Mouse (Mus musculus) liver, embryonic 12.5 days (tissue): ENCODE data around the gene Epsti1. TPM values are rescaled to one million over a fixed set of nuclear protein-coding genes. Genes with fewer than 3 reads are reported as not detected.

ENCODE experiments used
- ATAC-seq: fragments of 200-750 bp; cut with Nextera tagmentation; 2 replicates; pipeline ENCODE4 v1.8.0; 2017; ENCODE audit warnings: moderate number of reproducible peaks, mild to moderate bottlenecking, moderate library complexity
- H3K27ac ChIP-seq: fragments of 300-500 bp; sonication (generic); 2 replicates; pipeline ENCODE4 v1.5.1; 2016; ENCODE audit warnings: mild to moderate bottlenecking
- H3K27me3 ChIP-seq: fragments of 300-500 bp; sonication (generic); replicated peaks from 2 replicates; pipeline ENCODE4 v1.6.1; 2016; ENCODE audit warnings: mild to moderate bottlenecking, moderate library complexity
- H3K36me3 ChIP-seq: fragments of 300-500 bp; sonication (generic); 2 replicates; pipeline ENCODE4 v1.6.1; 2016; ENCODE audit warnings: mild to moderate bottlenecking, moderate library complexity
- H3K4me1 ChIP-seq: fragments of 300-500 bp; sonication (generic); 2 replicates; pipeline ENCODE4 v1.6.1; 2016
- H3K4me2 ChIP-seq: fragments of 300-500 bp; sonication (generic); 2 replicates; pipeline ENCODE4 v1.6.1; 2016; ENCODE audit warnings: mild to moderate bottlenecking, moderate library complexity
- H3K4me3 ChIP-seq: fragments of 300-500 bp; sonication (generic); 2 replicates; pipeline ENCODE4 v1.5.1; 2016; ENCODE audit warnings: mild to moderate bottlenecking, moderate library complexity
- H3K9ac ChIP-seq: fragments of 300-500 bp; sonication (generic); 2 replicates; pipeline ENCODE4 v1.6.1; 2016; ENCODE audit warnings: mild to moderate bottlenecking, moderate library complexity
- H3K9me3 ChIP-seq: fragments of 300-500 bp; sonication (generic); replicated peaks from 2 replicates; pipeline ENCODE4 v1.6.1; 2016; ENCODE audit warnings: mild to moderate bottlenecking, moderate library complexity
- WGBS: fragments of 180-500 bp; shearing (Covaris S2); methylation state at CpG from one replicate; pipeline ENCODE4 v1.1.7; 2016; ENCODE audit not compliant: insufficient replicate concordance; 5-methylcytosine and 5-hydroxymethylcytosine counted together
- polyA plus RNA-seq: library from polyadenylated mRNA; unstranded; fragments of >200 nt; fragmentation: Nextera tagmentation; extraction: Ambion mirVana; gene quantifications from 2 replicates; pipeline ENCODE4 v1.2.1, GENCODE M21; 2016

Gene Epsti1
- polyA plus RNA-seq, 1 experiment from 2014 or later: 1.2 TPM

DNA sequence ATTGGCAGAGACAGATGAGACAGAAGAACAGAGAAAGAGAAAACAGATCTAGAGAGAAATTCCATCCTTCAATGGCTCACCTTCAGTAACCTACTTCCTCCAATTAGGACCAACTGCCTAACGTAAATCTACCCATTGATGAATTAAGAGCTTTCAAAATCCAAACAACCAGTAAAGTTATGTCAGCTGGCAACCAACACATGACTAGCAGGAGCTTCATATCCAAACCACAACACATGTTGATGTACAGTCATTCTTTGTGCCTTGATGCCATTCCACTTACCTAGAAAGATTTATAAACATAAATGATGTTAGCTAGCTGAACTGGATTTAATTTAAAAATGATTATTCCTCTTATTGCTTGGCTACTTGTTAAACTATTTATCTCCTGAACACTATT, 22.0 kb upstream of the Epsti1 start:
- no peaks in the 10 kb centered on the region for H3K9me3 ChIP-seq
- H3K36me3 ChIP-seq: no peaks in the 10 kb centered on the region
- H3K4me3 ChIP-seq: no peak overlapping the region
- H3K9ac ChIP-seq: no peak overlapping the region
- H3K27ac ChIP-seq: no peak overlapping the region
- ATAC-seq: no peak
- WGBS: 78% methylated on average over 1 of the region's 1 CpGs
- no peaks in the 10 kb centered on the region for H3K4me1 ChIP-seq
- no peaks in the 10 kb centered on the region for H3K27me3 ChIP-seq
- H3K4me2 ChIP-seq: no peak overlapping the region

DNA sequence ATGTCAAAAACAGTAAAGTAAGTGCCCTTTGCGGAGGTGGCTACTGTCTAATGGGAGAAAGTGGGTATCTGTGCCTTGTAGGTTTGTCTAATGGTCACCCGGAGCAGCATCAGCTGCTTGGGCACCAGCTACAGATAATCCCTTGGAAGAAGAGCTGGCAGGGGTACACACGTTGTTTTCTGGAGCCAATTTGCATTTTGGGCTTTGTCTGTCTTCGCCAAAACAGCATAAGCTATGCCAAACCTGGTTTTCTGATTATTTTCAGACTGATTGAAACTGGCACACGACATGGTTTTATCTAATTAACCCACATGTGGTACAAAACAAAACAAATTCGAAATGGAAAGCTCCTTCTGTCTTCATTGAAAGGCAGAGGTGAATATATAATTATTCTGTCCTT, 21.4 kb upstream of the Epsti1 start:
- no peak overlapping the region for H3K4me2 ChIP-seq
- WGBS: 66% methylated on average over 6 of the region's 6 CpGs

DNA sequence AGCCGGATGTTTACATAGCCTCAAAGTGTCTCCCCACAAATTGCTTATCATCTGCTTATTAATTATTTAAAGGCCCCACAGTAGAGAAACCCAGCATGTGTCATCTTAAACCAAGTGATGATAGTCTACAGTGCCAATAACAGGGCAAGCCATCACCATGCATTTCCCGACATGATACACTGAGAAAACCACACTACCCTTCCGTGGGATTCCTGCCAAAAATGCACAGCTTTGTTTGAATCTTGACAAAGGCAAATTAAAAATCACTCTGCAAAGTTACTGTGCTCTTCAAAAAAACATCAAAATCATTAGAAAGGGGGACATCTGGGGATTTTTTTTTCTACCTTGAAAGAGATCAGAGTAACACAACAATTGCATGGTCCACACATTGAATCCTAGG, 17.7 kb upstream of the Epsti1 start:
- H3K9ac ChIP-seq: no peak overlapping the region
- H3K9me3 ChIP-seq: 0 out of 2 replicates have a peak, but pooled peaks cover 6% of the 10 kb centered on the region
- no peak overlapping the region for H3K4me3 ChIP-seq
- no peak for ATAC-seq
- H3K4me1 ChIP-seq: no peaks in the 10 kb centered on the region
- H3K27me3 ChIP-seq: no peaks in the 10 kb centered on the region
- H3K36me3 ChIP-seq: no peaks in the 10 kb centered on the region
- H3K27ac ChIP-seq: no peak overlapping the region
- 70% methylated on average over 3 of the region's 3 CpGs for WGBS
- H3K4me2 ChIP-seq: no peak overlapping the region

More for the DNA sequence above, 21.4 kb upstream of the Epsti1 start:
- H3K27ac ChIP-seq: no peak overlapping the region
- no peaks in the 10 kb centered on the region for H3K4me1 ChIP-seq
- no peaks in the 10 kb centered on the region for H3K36me3 ChIP-seq
- no peak for ATAC-seq
- H3K9me3 ChIP-seq: no peaks in the 10 kb centered on the region
- H3K9ac ChIP-seq: no peak overlapping the region
- H3K27me3 ChIP-seq: no peaks in the 10 kb centered on the region
- no peak overlapping the region for H3K4me3 ChIP-seq

DNA sequence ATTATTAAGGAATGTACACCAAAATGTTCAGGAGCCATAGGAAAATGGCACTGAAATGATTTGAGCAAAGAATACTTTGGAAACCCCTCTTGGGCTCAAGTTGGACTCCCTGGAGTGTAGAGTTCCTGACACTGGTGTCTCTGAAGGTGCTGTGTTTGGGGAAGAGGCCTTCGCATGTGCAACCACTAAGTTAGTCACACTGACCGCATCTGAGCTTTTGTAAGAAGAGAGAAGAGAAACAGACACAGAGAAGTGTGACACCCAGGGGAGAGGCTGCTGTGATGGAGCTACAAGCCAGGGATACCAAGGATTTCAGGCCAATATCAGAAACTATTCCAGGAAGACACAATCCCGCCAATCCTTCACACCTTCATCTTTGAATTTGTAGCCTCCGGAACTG, 17.1 kb upstream of the Epsti1 start:
- no peaks in the 10 kb centered on the region for H3K4me1 ChIP-seq
- H3K4me2 ChIP-seq: no peak overlapping the region
- H3K4me3 ChIP-seq: no peak overlapping the region
- 0 out of 2 replicates have a peak, but pooled peaks cover 6% of the 10 kb centered on the region for H3K9me3 ChIP-seq
- 70% methylated on average over 4 of the region's 4 CpGs for WGBS
- H3K27ac ChIP-seq: no peak overlapping the region
- ATAC-seq: no peak
- H3K9ac ChIP-seq: no peak overlapping the region
- H3K27me3 ChIP-seq: no peaks in the 10 kb centered on the region
- no peaks in the 10 kb centered on the region for H3K36me3 ChIP-seq

DNA sequence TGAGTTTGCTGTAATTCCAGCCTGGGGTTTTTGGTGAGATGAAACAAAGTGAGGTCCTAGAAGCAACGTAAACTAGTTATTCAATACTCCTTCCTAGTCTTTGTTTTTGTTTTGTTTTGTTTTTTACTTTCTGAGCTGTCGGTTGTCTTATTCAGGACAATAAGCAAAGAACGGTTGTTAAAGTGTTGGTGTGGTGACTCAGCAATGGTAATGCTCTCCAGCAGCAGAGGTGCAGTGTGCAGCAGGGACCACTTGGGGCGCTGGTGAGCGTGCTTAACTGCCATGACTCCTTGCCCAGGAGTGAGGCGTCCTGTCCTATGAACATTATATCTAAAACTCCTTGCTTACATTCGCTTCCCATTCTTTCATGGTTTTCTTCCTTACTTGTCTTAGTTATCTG, 14.1 kb upstream of the Epsti1 start:
- Histone ChIP-seq H3K36me3 (no peaks in the 10 kb centered on the region), H3K27ac (no peak overlapping the region), H3K9me3 (0 out of 2 replicates have a peak, but pooled peaks cover 6% of the 10 kb centered on the region), H3K4me1 (no peaks in the 10 kb centered on the region), H3K4me2 (no peak overlapping the region), H3K27me3 (no peaks in the 10 kb centered on the region), H3K9ac (no peak overlapping the region), H3K4me3 (no peak overlapping the region)
- 68% methylated on average over 7 of the region's 7 CpGs for WGBS
- ATAC-seq: no peak

DNA sequence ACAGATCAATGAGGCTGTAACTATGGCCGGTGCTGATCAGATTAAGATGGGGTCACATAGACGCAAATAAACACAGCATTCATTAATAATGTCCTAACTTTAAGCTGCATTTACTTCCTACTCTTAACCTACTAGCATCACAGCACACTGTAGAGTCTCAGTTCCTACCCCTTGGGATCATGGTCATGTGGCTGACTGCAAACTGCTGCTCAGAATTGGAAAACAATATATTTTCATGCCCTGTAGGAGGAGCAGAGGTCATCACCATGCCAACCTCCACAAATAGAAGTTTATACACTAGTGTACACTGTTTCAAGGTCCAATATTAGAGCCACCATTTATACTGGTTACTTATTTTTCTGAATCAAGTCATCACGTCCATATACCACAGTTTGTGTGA, 8.1 kb upstream of the Epsti1 start:
- Histone ChIP-seq H3K36me3 (no peaks in the 10 kb centered on the region), H3K4me3 (no peak overlapping the region), H3K9me3 (no peaks in the 10 kb centered on the region), H3K4me1 (no peaks in the 10 kb centered on the region), H3K27ac (no peak overlapping the region), H3K27me3 (no peaks in the 10 kb centered on the region), H3K9ac (no peak overlapping the region), H3K4me2 (no peak overlapping the region)
- WGBS: 70% methylated on average over 3 of the region's 3 CpGs
- ATAC-seq: no peak

DNA sequence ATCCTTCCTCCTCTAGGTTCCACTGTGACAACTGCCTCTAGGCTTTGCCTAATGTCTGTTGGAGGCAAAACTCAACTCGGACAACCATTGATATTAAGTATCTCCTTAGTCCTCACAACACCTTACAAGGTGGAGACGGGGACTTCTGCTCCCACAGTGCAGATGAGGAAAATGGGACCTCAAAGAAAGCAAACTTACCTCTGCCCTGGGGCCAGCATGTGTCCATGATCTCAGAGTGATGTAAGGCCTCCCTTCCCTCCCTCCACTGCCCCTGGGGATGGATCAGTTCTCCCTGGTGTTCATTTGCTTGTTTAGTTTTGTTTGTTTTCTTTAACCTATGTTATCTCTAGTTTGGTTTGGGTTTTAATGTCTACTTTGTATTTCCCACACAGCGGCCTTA, 1.5 kb upstream of the Epsti1 start:
- Histone ChIP-seq H3K9ac (no peak overlapping the region), H3K4me2 (no peak overlapping the region), H3K36me3 (no peaks in the 10 kb centered on the region), H3K27ac (no peak overlapping the region), H3K9me3 (no peaks in the 10 kb centered on the region), H3K4me3 (no peak overlapping the region), H3K4me1 (no peaks in the 10 kb centered on the region), H3K27me3 (no peaks in the 10 kb centered on the region)
- 73% methylated on average over 3 of the region's 3 CpGs for WGBS
- ATAC-seq: no peak

DNA sequence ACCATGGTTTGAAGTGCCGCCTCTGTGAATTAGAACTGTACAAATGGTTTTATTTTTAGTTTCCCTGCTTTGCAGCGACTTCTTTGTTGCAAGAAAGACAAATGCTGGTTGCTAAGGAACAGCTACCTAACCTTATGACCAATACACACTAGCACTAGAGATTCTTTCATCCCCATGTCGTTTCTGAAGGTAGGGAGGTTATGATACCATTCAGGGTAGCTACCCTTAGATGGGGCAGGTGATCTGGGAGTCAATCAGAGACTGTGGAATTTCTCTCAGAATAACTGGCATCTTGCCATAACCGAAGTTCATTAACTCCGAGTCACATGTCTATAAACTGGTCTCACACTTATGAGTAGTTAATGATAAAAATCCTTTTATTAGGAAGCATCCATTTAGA, 1.4 kb downstream of the Epsti1 start:
- Histone ChIP-seq H3K9me3 (no peaks in the 10 kb centered on the region), H3K27me3 (no peaks in the 10 kb centered on the region), H3K4me2 (no peak overlapping the region), H3K36me3 (no peaks in the 10 kb centered on the region), H3K9ac (no peak overlapping the region), H3K27ac (no peak overlapping the region), H3K4me3 (no peak overlapping the region), H3K4me1 (no peaks in the 10 kb centered on the region)
- no peak for ATAC-seq
- 65% methylated on average over 5 of the region's 5 CpGs for WGBS

DNA sequence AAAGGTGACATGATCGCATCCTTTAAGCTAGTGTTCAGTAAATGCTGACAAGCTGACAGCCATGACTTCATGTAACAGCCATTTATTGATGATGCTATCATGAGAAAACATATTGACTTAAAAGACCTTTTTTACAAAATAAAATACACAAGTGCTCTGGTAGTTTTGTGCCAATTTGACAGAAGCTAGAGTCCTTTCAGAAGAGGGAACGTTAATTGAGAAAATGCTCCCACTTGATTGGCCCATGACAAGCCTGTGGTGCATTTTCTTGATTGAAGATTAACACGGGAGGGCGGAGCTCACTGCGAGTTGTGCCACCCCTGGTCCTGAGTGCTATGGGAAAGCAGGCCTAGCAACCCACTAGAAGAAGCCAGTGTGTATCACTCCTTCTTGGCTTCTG, 2.5 kb downstream of the Epsti1 start:
- Histone ChIP-seq H3K4me2 (no peak overlapping the region), H3K4me3 (no peak overlapping the region), H3K4me1 (no peaks in the 10 kb centered on the region), H3K27ac (no peak overlapping the region), H3K36me3 (no peaks in the 10 kb centered on the region), H3K9me3 (no peaks in the 10 kb centered on the region), H3K27me3 (no peaks in the 10 kb centered on the region), H3K9ac (no peak overlapping the region)
- 68% methylated on average over 5 of the region's 5 CpGs for WGBS
- no peak for ATAC-seq

DNA sequence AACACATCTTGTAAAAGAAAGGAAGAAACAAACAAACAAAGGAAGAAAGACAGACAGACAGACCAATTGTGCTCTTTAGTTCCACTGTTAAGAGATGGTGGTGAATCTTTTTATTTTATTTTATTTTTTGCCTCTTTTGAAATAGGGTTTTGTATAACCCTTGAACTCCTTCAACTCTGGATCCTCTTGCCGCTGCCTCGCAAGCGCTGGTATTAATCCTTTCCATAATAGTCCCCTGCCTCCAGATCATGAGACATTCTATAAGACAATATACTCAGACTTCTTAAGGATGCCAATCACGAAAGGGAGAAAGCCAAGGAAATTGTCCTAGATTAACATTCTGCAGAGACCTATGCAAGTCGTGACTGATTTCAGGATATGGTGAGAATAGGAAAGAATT, 11.7 kb downstream of the Epsti1 start:
- whole genome bisulfite sequencing: 77% methylated on average over 5 of the region's 5 CpGs
- no peak overlapping the region for H3K4me3 ChIP-seq
- H3K9ac ChIP-seq: no peak overlapping the region
- no peak overlapping the region for H3K27ac ChIP-seq
- no peak for ATAC-seq
- H3K4me1 ChIP-seq: no peaks in the 10 kb centered on the region
- H3K4me2 ChIP-seq: no peak overlapping the region
- H3K27me3 ChIP-seq: no peaks in the 10 kb centered on the region
- H3K36me3 ChIP-seq: no peaks in the 10 kb centered on the region
- H3K9me3 ChIP-seq: no peaks in the 10 kb centered on the region

DNA sequence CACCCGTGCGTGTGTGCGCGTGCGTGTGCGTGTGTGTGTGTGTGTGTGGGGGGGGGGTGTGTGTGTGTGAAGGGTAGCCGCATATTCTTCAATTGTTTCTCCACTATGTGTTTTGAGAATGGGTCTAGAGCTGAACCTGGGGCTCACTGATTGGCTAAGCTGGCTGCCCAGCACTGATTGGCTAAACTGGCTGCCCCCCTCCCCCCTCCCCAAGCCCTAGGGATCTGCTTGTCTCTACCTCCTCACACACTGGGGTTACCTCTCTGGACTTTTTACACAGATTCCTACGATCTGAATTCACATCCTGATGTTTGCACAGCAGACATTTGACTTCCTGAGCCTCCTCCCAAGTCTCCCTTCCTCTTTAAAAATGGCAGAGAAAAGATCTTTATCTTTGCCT, 17.6 kb downstream of the Epsti1 start:
- no peak for ATAC-seq
- WGBS: 68% methylated on average over 8 of the region's 8 CpGs
- Histone ChIP-seq H3K4me1 (no peaks in the 10 kb centered on the region), H3K9me3 (no peaks in the 10 kb centered on the region), H3K27ac (no peak overlapping the region), H3K4me3 (no peak overlapping the region), H3K36me3 (no peaks in the 10 kb centered on the region), H3K27me3 (no peaks in the 10 kb centered on the region), H3K9ac (no peak overlapping the region), H3K4me2 (no peak overlapping the region)

DNA sequence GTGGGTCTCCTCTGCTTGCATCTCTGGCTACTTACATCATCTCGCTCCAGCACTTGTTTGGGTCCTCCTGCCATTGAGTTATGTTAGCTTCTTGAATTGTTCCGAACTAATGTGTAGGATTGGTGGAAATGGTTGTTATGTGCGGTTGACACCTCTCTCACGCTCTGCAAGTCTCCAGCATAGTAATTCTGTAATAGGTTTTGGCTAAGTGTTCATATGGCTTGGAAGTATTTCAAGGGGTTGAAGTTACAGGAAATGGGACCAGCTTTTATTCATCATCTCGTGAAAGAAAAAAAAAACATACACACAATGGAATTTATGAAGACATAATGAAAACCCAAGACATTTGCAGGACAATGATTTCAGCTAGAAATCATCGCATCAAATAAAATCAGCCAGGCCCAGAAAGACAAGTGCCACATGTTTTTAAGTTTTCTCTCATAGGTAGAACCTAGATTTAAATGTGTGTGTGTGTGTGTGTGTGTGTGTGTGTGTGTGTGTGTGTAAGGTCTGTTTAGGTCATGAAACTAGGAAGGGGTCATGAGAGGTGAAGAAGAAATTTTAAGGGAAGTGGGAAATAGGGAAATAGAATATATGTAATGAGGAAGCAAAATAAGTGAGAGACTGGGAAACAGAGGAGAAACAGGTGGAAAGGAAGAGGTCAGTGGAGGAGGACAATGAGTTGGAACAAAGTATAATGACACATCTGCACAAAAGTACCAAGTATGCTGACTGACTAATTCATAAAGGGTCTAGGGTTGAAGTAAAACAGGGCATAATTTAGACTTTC, 19.2 kb downstream of the Epsti1 start:
- no peaks in the 10 kb centered on the region for H3K27me3 ChIP-seq
- ATAC-seq: no peak
- no peak overlapping the region for H3K4me2 ChIP-seq
- H3K4me3 ChIP-seq: no peak overlapping the region
- H3K4me1 ChIP-seq: no peaks in the 10 kb centered on the region
- H3K27ac ChIP-seq: no peak overlapping the region
- no peak overlapping the region for H3K9ac ChIP-seq
- H3K9me3 ChIP-seq: no peaks in the 10 kb centered on the region
- WGBS: 72% methylated on average over 6 of the region's 6 CpGs
- no peaks in the 10 kb centered on the region for H3K36me3 ChIP-seq

DNA sequence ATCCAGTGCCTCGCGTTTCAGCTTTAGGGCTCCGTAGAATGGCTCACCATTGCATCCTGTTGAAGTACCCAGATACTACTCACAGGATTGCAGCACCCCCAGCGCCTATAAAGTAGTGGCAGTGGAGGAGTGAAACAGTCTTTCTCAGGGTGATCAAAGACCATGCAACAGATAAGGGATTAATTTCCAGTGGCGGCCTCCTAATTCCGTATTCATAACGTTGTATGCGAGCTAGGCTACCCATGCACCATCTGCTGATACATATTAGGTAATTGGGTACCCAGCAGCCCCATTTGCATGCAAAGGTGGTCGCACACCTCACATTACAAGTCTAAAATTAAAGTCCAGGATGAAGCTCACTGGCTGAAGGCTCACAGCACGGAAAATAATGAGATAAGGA, 21.4 kb downstream of the Epsti1 start:
- no peak overlapping the region for H3K4me2 ChIP-seq
- no peak overlapping the region for H3K4me3 ChIP-seq
- no peak overlapping the region for H3K9ac ChIP-seq
- 71% methylated on average over 10 of the region's 10 CpGs for WGBS
- no peak overlapping the region for H3K27ac ChIP-seq
- no peaks in the 10 kb centered on the region for H3K36me3 ChIP-seq
- no peaks in the 10 kb centered on the region for H3K9me3 ChIP-seq
- ATAC-seq: no peak
- H3K4me1 ChIP-seq: no peaks in the 10 kb centered on the region
- H3K27me3 ChIP-seq: no peaks in the 10 kb centered on the region
